Mouse (Mus musculus) MEL (cell line): ENCODE measurements at regions not wholly inside any gene's neighbourhood (a gene's known extent, or its start where the extent isn't known, plus 50 kb on each side); places are given as distances from the start of the nearest gene placed in this dataset.

ENCODE experiments used
- MYC ChIP-seq: IDR thresholded peaks from 2 replicates; pipeline ENCODE4 v1.6.1; 2011; ENCODE audit warnings: low read depth, mild to moderate bottlenecking, low read length, improper control_type of control experiment, moderate library complexity
- POLR2A ChIP-seq, 2 experiments: IDR thresholded peaks; 2 replicates each; pipeline ENCODE4 v1.6.1; 2011 to 2012; ENCODE audit warnings: low read length in 2 of 2, mild to moderate bottlenecking in 2 of 2, control low read depth in 1 of 2, improper control_type of control experiment in 1 of 2, low read depth in 1 of 2, moderate library complexity in 1 of 2; ENCODE audit not compliant: control insufficient read depth in 1 of 2, insufficient read depth in 1 of 2, poor library complexity in 1 of 2

DNA sequence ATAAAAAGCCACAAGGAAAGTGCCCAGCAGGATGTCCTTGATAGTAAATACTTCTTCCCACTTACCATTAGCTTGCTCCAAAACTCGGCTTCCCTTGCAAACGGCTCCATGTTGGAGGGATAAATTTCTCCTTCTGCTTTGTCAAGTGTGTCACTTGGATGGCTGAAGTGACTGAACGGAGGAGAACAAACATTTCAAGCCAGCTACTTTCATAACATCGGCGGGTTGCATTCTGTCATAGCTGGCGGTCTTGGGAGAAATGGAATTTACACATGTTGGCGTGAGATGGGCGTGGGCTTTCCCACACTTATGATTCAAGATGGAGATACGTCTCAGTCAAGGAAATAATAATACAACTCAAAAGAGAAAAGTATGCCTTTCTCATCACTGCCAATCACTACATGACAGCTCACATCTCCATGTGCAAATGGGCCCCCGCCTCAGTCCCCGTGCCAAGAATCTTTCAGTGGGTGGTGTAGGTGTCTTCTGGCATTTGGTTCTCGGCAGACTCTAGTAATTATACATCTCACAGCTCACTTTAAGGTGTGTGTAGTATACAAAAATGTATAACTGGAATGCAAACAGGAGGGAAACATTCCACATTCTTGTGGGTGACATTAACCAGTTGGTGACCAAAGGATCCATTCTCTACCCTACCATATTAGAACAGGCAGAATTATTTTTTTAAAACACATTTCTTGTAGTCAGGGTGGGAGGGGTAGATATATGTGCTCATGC lies 141.4 kb upstream of the Sash1 start:
- TF ChIP-seq MYC (no peak), POLR2A (IDR thresholded peaks at IDR 0.05; ENCODE audit: control insufficient read depth in 1 of 2, insufficient read depth in 1 of 2, low read depth in 1 of 2, low read length in 2 of 2, poor library complexity in 1 of 2) (no peak)
